In the genomic region with DNA sequence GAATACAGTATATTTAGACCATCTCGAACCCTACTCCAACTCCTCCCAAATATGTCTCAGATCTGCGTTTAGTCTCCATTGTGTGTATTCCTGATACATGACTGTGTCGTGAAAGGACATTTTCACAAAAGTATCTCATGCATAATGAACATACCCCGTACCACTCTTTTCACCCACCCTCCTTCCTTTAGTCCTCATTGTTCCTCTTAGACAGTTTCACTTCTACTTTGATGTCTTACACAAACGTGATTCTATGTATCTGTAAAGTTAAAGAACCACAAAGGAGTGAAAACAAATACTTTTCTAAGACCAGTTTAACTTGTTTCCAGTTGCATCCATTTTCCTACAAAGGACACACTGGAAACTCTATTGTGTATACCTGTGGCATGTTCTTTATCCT, we compare ENCODE assay signal across 29 mouse cellular contexts. TPM values are rescaled to one million over a fixed set of nuclear protein-coding genes. Genes with fewer than 3 reads are reported as not detected.
DNase-seq lines count a peak whose midpoint lies in the region; TF ChIP-seq lines count a peak whose summit lies in the region.
"Had no signal": no experiment of that assay in that cellular context is flagged by ENCODE, and none has a peak within 500 bp of the region (broad histone marks: within the 10 kb centered on the region; RNA-seq: fewer than 3 reads in every experiment).

No protein-coding gene starts in this region.

- TF ChIP-seq EP300 in CH12.LX (IDR thresholded peaks at IDR 0.05; ENCODE audit: low read length) = no peak; the same call in 1 of the 2 replicates

- WGBS in spleen, adult 2 months = 45% methylated on average over 5 of the region's 5 CpGs
- 11% methylated on average over 5 of the region's 5 CpGs for WGBS in macrophage (ENCODE audit: missing documents)

- peak overlapping the region; percentile 64; the same call in 1 of the 2 replicates for H3K27ac ChIP-seq in spleen, adult 2 months (ENCODE audit: insufficient read depth, low read length)
- H3K27ac ChIP-seq in CH12.LX (ENCODE audit: insufficient read depth, low read depth) (no peak overlapping the region), macrophage (peak overlapping the region; percentile 32)
- H3K27ac ChIP-seq: embryonic facial prominence, embryonic 13.5 days; forebrain, embryonic 10.5 days; forebrain, embryonic 15.5 days; heart, embryonic 15.5 days; intestine, embryonic 15.5 days; kidney, postnatal 0 days; limb, embryonic 10.5 days; limb, embryonic 15.5 days; liver, embryonic 14.5 days; lung, embryonic 15.5 days; neural tube, embryonic 15.5 days had no signal

- H3K4me3 ChIP-seq in spleen, adult 2 months (ENCODE audit: extremely low read depth, insufficient read depth, insufficient read length) = no peak overlapping the region
- H3K4me3 ChIP-seq in CH12.LX (replicated peaks in 1 of 3; ENCODE audit: low read depth in 2 of 3, low read length in 2 of 3, poor library complexity in 1 of 3) = no peak overlapping the region
- H3K4me3 ChIP-seq in macrophage (ENCODE audit: inconsistent target) = no peak overlapping the region
- H3K4me3 ChIP-seq: embryonic facial prominence, embryonic 13.5 days; forebrain, embryonic 10.5 days; forebrain, embryonic 15.5 days; heart, embryonic 15.5 days; intestine, embryonic 15.5 days; limb, embryonic 10.5 days; limb, embryonic 15.5 days; lung, embryonic 15.5 days; neural tube, embryonic 15.5 days had no signal

- dilution Hi-C loops in CH12.LX (cut with MboI; ENCODE audit: extremely low pct_ligation_motif_present, extremely low pct_unique_long_range_greater_than_20kb, low sequenced_read_pairs) = no loop called here

- peak in 1 of 2 experiments; percentile 15 for DNase-seq in spleen, adult 2 months (ENCODE audit: low read depth in 1 of 2, low spot score in 2 of 2)
- DNase-seq in spleen, adult 12 weeks (ENCODE audit: low spot score) = no peak
- peak; percentile 27 for DNase-seq in CH12.LX (ENCODE audit: extremely low read depth)
- DNase-seq in splenic B cell, adult 2 months (ENCODE audit: low read depth, low spot score) = peak; percentile 66
- DNase-seq in thymus, postnatal 4 days = no peak
- DNase-seq in kidney, postnatal 4 days = no peak
- DNase-seq: adrenal gland, postnatal 10 days; cerebellum, adult 11 months; cerebellum, adult 9-10 months; cerebellum, postnatal 36 days; embryo, embryonic 11 days; gastrocnemius, postnatal 25 days; kidney, adult 2 months; layer of hippocampus, postnatal 36 days; midbrain, embryonic 14.5 days; right cerebral cortex, postnatal 4 days had no signal

- TF ChIP-seq RAD21 in CH12.LX (IDR thresholded peaks at IDR 0.05; ENCODE audit: low read depth, low read length) = no peak

- no peak for TF ChIP-seq CTCF in spleen, adult 2 months (IDR thresholded peaks at IDR 0.05; ENCODE audit: extremely low read depth, insufficient read depth, insufficient read length, insufficient replicate concordance)
- TF ChIP-seq CTCF in CH12.LX (conservative IDR thresholded peaks at IDR 0.05 in 1 of 2, IDR thresholded peaks at IDR 0.05 in 1 of 2; ENCODE audit: low read depth in 2 of 2, low read length in 2 of 2) = no peak

- no peak overlapping the region for H3K9ac ChIP-seq in CH12.LX (ENCODE audit: insufficient read depth, low read depth)
- H3K9ac ChIP-seq: embryonic facial prominence, embryonic 13.5 days; forebrain, embryonic 15.5 days; heart, embryonic 15.5 days; intestine, embryonic 15.5 days; limb, embryonic 15.5 days; liver, embryonic 14.5 days; lung, embryonic 15.5 days; neural tube, embryonic 15.5 days had no signal

- peaks cover 19% of the 10 kb centered on the region for H3K4me1 ChIP-seq in spleen, adult 2 months (ENCODE audit: control insufficient read depth, insufficient read depth, insufficient read length)
- H3K4me1 ChIP-seq in CH12.LX (ENCODE audit: control insufficient read depth in 1 of 2, insufficient read depth in 2 of 2) = peaks cover 7 to 62% of the 10 kb centered on the region in 2 experiments; a peak in 3 of 4 replicates
- H3K4me1 ChIP-seq: embryonic facial prominence, embryonic 13.5 days; forebrain, embryonic 10.5 days; forebrain, embryonic 15.5 days; intestine, embryonic 15.5 days; limb, embryonic 10.5 days; limb, embryonic 15.5 days; lung, embryonic 15.5 days; neural tube, embryonic 15.5 days had no signal

- H3K9me3 ChIP-seq in CH12.LX (replicated peaks; ENCODE audit: low read length) = no peaks in the 10 kb centered on the region
- H3K9me3 ChIP-seq: embryonic facial prominence, embryonic 13.5 days; forebrain, embryonic 10.5 days; forebrain, embryonic 15.5 days; G1E; heart, embryonic 15.5 days; intestine, embryonic 15.5 days; limb, embryonic 10.5 days; limb, embryonic 15.5 days; lung, embryonic 15.5 days; neural tube, embryonic 15.5 days had no signal

- peaks cover 2% of the 10 kb centered on the region for H3K36me3 ChIP-seq in spleen, adult 2 months (ENCODE audit: control insufficient read depth, insufficient read depth, low read length)
- H3K36me3 ChIP-seq in CH12.LX (replicated peaks in 1 of 2; ENCODE audit: control insufficient read depth in 1 of 2, insufficient read depth in 1 of 2, low read length in 1 of 2) (peaks cover 35 to 71% of the 10 kb centered on the region in 2 experiments), macrophage (ENCODE audit: inconsistent target) (peaks cover 17% of the 10 kb centered on the region; the same call in 1 of the 2 replicates)
- H3K36me3 ChIP-seq in splenic B cell, adult 2 months (ENCODE audit: control insufficient read depth, insufficient read depth, low read length, poor library complexity, severe bottlenecking) = no peaks in the 10 kb centered on the region

- in situ Hi-C loops in CH12.LX (cut with MboI; ENCODE audit: low pct_ligation_motif_present, low pct_unique_long_range_greater_than_20kb, low sequenced_read_pairs) = no loop called here

- no peak overlapping the region for H3K4me2 ChIP-seq in CH12.LX (ENCODE audit: insufficient read depth, low read depth, poor library complexity, severe bottlenecking)
- H3K4me2 ChIP-seq: embryonic facial prominence, embryonic 13.5 days; forebrain, embryonic 15.5 days; heart, embryonic 15.5 days; intestine, embryonic 15.5 days; limb, embryonic 15.5 days; lung, embryonic 15.5 days; neural tube, embryonic 15.5 days had no signal

- H3K27me3 ChIP-seq in spleen, adult 2 months (ENCODE audit: control insufficient read depth, insufficient read depth, low read length) = no peaks in the 10 kb centered on the region
- no peaks in the 10 kb centered on the region for H3K27me3 ChIP-seq in CH12.LX (replicated peaks)
- no peaks in the 10 kb centered on the region for H3K27me3 ChIP-seq in splenic B cell, adult 2 months (ENCODE audit: control insufficient read depth, insufficient read depth, low read length, poor library complexity, severe bottlenecking)
- H3K27me3 ChIP-seq: embryonic facial prominence, embryonic 13.5 days; forebrain, embryonic 15.5 days; heart, embryonic 15.5 days; intestine, embryonic 15.5 days; limb, embryonic 15.5 days; lung, embryonic 15.5 days; neural tube, embryonic 15.5 days had no signal

- H3K79me2 ChIP-seq in CH12.LX (replicated peaks; ENCODE audit: control insufficient read depth, extremely low read depth, insufficient read depth, poor library complexity, severe bottlenecking) (no peaks in the 10 kb centered on the region), macrophage (ENCODE audit: inconsistent target) (no peaks in the 10 kb centered on the region)

- no peak for TF ChIP-seq POLR2A in spleen, adult 2 months (IDR thresholded peaks at IDR 0.05; ENCODE audit: low read depth, low read length)
- TF ChIP-seq POLR2A in CH12.LX (IDR thresholded peaks at IDR 0.05; ENCODE audit: low read depth, low read length) = no peak

TF ChIP-seq in CH12.LX, 34 proteins besides CTCF, POLR2A, EP300 and RAD21:
- TF ChIP-seq NELFE (IDR thresholded peaks at IDR 0.05; ENCODE audit: low read depth, low read length) = no peak
- no peak for TF ChIP-seq MXI1 (IDR thresholded peaks at IDR 0.05; ENCODE audit: low read depth, low read length)
- no peak for TF ChIP-seq ZMIZ1 (IDR thresholded peaks at IDR 0.05; ENCODE audit: low read depth, low read length)
- TF ChIP-seq BHLHE40 (IDR thresholded peaks at IDR 0.05; ENCODE audit: low read depth, low read length) = peak; percentile 56; the same call in 1 of the 2 replicates
- TF ChIP-seq USF2 (conservative IDR thresholded peaks at IDR 0.05; ENCODE audit: low read depth, low read length) = no peak
- TF ChIP-seq PAX5 (IDR thresholded peaks at IDR 0.05; ENCODE audit: low read length) = no peak
- no peak for TF ChIP-seq ELF1 (IDR thresholded peaks at IDR 0.05; ENCODE audit: low read depth, low read length)
- TF ChIP-seq HCFC1 (IDR thresholded peaks at IDR 0.05; ENCODE audit: low read depth, low read length) = no peak
- no peak for TF ChIP-seq CHD1 (IDR thresholded peaks at IDR 0.05; ENCODE audit: low read depth, low read length)
- TF ChIP-seq IRF4 (IDR thresholded peaks at IDR 0.05; ENCODE audit: low read depth, low read length) = peak; percentile 64
- TF ChIP-seq MYC (IDR thresholded peaks at IDR 0.05; ENCODE audit: low read depth, low read length) = no peak
- no peak for TF ChIP-seq ZNF384 (IDR thresholded peaks at IDR 0.05; ENCODE audit: low read depth, low read length)
- no peak for TF ChIP-seq USF1 (IDR thresholded peaks at IDR 0.05; ENCODE audit: low read depth, low read length)
TF ChIP-seq in CH12.LX: peak in this region for 2.

RNA-seq across cellular contexts. Expression of a gene that starts 46.9 kb away (rescaled TPM):
- 24.1 and 24.3 TPM in 2 replicates for polyA plus RNA-seq in spleen, adult 2 months (2012; rRNA removed)
- total RNA-seq in CH12.LX (2012; rRNA removed) = 41.7 and 49.1 TPM in 2 replicates
- 43.9 and 47.7 TPM in 2 replicates for total RNA-seq in CH12.LX (2014; rRNA removed)
- polyA plus RNA-seq in CH12.LX (2012; ENCODE audit: insufficient read length, low read depth) = 63.0 and 63.7 TPM in 2 replicates
- 100 to 1,000 TPM in 25 of 26 experiments, 10 to 100 TPM in 1; 95.4 to 153 (median 127) TPM for total RNA-seq in macrophage (2018; cell fraction: chromatin; rRNA removed)
- total RNA-seq in macrophage (2018; cell fraction: cytosol; rRNA removed) = 10 to 100 TPM; 18.5 to 29.4 (median 24.7) TPM
- total RNA-seq in macrophage (2018; cell fraction: nucleus; rRNA removed) = 10 to 100 TPM; 50.6 to 96.5 (median 69.4) TPM
- polyA plus RNA-seq in macrophage (2018) = 20.8 to 26.7 TPM (median 25.6 TPM) in 3 replicates

Comparison
In these comparisons a context has a peak if more than half of its experiments do, and no peak if none do; other contexts are left out.
1. DNase-seq: peak in CH12.LX (single experiment) and splenic B cell, adult 2 months (single experiment); none in spleen, adult 12 weeks (single experiment), thymus, postnatal 4 days (single experiment) and kidney, postnatal 4 days (0 of 2).